Mouse (Mus musculus) stomach, postnatal 0 days (tissue): Measurements from ENCODE around the gene Adamts10.

Source experiments
- CTCF ChIP-seq: IDR thresholded peaks from 2 replicates; pipeline ENCODE4 v1.5.1; 2016; ENCODE audit warnings: antibody characterized with exemption, low read depth, mild to moderate bottlenecking, moderate library complexity
- EP300 ChIP-seq: optimal IDR thresholded peaks from 2 replicates; pipeline ENCODE3; 2016; ENCODE audit warnings: antibody characterized with exemption

DNA sequence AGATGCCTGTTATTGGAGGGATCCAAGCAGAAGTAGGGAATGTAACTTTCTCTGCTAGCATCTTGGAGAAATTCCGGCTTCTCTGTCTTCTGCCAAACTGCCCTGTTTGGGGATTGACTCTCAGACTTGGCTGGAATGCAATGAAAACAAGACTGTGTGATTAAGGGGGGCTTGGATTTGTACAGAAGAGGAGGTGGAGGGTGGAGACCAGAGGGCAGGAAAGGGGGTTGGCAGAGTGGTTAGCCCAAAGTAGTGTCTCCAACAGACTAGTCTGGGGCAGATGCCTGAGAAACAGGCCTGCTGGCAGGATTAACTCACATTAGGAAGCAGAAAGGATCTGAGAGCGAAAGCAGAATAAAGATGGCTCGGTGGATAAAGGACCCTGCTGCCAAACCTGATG is 2.5 kb downstream of the Adamts10 start:
- no peak for TF ChIP-seq CTCF
- TF ChIP-seq EP300, result no peak
